Mouse (Mus musculus) retina, postnatal 7 days (tissue): ENCODE data around the gene Abhd16b.
"Not testable (repeated sequence)": the region's sequence is repeated elsewhere in the genome, so short reads cannot be mapped to it uniquely, and the experiment has no call there.

Experiments used
- DNase-seq: peaks from one replicate; pipeline ENCODE4 v3.0.0-alpha.2; 2012; ENCODE audit warnings: low read depth, low spot score

Abhd16b gene

DNA sequence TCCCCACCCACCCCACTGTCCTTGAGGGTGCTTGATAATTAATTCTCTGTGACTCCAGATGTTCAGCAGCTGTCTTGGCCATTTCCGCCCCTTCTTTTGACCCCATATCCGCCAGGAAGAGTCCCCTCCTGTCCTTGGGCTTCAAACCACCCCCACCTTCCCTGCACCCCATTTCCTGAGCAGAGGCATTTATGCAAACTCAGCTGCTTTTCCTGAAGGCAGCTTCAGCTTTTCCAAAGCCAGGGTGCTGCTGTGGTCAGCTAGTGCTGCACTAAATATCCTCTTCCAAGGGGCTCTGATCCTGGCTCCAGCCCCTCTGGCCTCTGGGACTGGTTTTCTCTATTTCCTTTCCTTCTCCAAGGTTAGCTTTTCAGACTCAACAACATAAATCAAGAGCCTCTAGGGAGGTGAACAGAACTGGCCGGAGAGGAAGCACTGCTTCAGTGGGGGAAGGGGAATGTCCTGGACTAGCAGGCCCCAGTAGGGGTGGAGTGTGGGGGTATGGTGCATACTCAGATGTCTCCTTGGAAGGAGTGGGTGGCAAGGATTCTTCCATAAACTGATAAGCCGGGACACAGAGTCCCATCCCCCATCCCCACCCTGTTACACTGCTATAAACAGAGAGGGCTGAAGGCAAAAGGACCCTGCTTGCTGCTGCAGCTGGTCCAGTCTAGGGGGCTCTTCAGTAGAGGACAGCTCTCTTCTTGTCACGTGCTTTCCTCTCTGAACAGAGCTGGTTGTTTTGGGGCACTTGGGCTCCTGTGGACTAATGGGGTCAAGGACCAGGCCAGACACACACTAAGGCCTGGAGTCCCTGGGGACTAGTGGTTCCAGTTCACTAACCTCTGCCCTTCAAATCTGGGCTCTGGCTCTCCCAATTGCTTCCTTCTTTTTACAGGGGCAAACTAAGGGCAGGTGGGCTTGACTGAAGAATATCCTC lies 5.4 kb upstream of the Abhd16b start:
- DNase-seq = no peak

DNA sequence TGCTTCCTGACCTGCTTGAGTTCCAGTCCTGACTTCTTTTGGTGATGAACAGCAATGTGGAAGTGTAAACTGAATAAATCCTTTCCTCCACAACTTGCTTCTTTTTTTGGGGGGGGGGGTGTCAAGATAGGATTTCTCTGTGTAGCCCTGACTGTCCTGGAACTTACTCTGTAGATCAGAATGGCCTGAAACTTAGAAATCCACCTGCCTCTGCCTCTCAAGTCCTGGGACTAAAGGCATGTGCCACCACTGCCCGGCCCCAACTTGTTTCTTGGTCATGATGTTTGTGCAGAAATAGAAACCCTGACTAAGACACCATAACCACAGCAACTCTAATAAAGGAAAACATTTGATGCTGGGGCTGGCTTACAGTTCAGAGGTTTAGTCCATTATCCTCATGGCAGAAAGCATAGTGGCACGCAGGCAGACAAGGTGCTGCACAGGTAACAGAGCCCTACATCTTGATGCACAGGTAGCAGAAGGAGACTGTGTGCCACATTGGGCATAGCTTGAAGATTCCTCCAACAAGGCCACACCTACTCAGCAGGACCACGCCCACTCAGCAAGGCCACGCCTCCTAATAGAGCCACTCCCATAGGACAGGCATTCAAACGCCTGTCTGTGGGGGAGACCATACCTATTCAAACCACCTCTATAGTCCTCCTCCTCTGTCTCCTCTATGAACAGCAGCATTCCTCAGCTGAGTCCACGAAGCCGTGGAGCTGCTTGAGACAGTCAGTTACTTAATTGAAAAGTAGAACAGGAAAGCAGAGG lies 1.4 kb upstream of the Abhd16b start:
- no peak for DNase-seq

DNA sequence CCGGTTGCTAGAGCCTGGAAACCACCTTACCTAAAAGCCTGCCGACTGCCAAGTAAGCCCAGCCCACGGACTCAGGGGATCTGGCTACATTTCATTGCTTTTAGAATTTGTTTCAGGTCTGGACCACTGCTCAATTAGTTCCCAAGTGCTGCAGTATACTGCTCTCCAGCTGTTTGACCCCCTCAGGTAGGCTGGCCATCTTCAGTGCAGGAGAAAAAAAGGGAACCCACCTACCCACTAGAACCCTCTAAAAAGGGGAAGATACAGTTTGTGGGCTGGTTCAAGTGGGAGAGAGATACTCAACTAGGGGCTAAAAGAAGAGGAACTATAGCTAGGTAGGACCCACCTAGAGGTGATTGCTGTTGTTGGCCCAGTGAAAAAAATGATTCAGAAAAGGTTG lies 800 bp upstream of the Abhd16b start:
- DNase-seq = no peak

DNA sequence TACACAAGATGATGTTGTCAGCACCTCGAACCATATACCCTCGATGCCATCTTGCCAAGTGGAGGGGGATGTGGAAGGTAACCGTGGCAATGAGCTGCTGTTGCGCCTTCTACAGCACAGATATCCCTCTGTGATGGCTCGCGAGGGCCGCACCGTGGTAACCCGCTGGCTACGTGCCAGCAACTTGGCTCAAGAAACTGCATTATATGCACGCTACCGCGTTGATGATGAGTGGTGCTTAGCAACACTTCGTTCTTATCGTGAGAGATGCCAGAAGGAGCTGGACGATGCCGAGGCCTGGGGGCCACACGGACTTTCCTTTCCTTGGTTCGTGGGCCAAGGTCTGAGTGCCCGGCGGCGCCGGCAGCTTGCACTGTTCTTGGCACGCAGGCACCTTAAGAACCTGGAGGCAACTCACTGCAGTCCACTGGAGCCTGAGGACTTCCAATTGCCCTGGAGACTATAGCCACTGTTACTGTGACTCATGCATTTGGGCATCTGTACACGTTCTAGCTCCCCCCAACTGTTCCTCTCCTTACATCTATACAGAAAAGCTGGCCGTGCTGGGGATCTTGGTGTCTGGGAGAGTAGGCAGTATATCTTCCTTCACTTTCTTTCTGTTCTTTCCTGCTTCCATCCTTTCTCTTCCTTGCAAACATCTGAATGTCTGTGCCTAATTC lies 1.4 kb downstream of the Abhd16b start:
- DNase-seq = no peak

GRCm38 (mm10) chr2:181495845-181496244 lies 2.8 kb downstream of the Abhd16b start:
- DNase-seq = not testable (repeated sequence)

DNA sequence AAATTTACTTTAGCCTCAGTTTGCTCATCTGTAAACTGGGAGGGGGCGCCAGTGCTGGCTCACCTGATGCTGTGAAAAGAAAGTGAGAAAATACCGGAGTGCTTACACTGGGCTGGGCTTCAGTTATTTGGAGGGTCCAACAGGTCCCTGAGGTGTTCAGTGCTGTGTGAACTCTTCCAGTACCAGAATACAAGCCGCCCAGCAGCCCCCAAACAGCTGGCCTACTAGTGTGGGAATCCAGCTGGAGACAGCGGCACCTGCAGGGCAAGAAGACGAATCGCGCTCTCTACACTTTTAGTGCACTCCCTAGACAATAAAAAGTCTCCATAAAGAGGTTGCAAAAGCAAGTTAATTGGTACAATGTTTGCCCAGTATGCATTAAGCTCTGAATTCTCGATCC lies 3.3 kb downstream of the Abhd16b start:
- DNase-seq = no peak

DNA sequence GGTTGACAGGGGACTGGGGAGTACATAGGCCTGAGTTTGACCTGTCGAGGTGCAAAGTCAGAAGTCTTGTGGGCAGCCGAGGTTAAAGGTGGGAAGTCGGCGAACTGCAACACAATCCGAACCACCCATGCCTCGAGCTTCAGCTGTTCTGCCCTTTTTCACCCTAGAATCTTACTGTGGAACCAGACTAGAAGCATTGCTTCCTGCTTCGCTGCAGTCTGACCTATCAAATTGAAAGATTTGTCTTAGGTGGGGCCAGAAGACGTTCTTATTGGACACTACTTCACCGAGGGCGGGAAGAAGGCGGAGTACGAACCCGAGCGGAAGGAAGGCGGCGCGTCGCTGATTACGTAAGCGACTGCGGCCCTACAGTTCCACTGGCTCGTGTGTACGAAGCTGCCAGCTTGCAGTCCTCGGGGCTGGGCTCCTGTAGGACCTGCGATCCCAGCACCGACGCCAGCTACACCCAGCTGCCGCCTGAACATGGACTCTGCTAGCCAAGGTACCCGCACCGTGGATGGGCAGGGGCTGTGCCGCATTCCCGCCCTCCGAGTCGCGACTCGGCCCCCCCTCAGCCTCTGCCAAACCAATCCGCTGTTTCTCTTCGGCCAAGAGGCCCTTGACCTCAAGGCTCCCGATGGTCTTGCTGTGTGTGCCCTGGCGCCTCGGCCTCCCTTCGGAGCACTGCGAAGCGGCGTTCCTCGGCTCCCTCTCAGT lies 4.0 kb downstream of the Abhd16b start, which contains the start of gene Tpd52l2:
Gene Tpd52l2 (plus strand): TSS at position 312 of the 717 bp plus-strand sequence.
- DNase-seq = peak; percentile 88

DNA sequence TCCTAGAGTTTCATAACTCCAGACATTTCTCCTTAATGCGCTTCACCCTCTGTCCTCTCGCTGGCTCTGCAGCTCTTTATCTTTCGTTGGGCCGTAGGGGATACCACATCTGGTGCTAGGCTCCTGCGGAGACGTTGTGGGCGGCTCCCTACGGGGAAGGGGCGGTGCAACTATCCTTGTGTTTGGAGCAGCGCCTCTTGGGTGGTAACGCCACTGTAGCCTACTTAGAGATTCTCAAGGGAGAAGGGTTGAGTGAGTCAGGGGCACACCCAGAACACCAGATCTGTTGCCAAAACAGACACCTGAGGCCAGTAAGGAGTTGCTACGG lies 4.5 kb downstream of the Abhd16b start:
- DNase-seq = no peak

DNA sequence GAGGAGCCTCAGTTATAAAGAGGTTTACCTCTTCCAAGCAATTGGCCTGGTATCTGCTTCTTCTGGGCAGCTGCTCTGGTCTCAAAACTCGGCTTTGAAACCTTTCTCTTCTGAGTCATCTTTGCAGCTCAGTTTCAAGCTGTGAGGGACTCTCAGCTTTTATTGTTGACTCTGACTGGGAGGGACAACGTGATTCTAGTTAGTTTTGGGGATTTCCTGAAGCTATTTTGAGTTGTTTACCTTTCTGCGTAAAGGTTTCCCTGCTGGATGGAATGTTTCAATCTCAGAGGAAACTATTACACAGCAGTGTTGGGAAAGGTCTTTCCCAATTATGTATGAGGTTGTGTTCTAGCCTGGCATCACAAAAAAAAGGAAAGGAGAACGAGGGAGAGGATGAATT lies 5.6 kb downstream of the Abhd16b start:
- DNase-seq = no peak

GRCm38 (mm10) chr2:181509191-181509590 lies 16.2 kb downstream of the Abhd16b start:
- no peak for DNase-seq

DNA sequence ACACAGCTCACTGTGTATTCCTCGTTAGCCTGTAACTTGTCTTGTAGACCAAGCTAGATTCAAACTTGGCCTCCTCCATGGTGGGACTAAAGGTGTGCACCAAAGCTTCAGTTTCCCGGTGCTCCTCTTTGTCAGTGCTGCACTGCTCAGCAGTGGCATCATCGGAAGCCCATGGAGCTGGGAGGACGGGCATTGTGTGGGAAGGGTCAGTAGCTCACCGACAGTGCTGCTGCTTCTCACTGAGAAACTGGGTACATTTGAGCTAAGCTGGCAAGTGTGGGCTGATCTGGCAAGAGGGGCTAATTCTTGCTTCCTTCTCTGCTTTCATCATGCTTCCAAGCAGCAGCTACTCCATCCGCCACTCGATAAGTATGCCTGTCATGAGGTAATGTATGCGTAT lies 18.2 kb downstream of the Abhd16b start:
- DNase-seq = no peak

DNA sequence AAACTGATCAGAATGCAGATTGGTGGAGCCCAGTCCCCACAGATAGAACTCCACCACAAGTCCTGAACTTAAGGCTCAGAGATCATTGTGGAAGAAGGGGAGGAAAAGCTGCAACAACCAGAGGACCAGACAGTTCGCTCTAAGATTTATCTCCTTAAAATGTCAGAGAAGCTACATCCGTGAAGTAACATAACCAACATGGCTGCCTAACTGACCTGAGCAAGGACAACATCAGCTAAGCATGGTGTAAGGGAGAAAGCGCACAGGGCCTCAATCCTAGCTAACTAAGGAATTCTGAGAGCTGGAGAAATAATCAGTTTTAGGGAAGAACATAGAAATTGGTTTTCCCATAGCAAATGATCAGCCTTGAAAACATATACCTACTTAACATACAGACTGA lies 26.2 kb downstream of the Abhd16b start:
- no peak for DNase-seq

GRCm38 (mm10) chr2:181520118-181520935 lies 27.3 kb downstream of the Abhd16b start, which contains the start of gene Dnajc5:
Dnajc5 (plus strand) TSS chr2:181520485.
- DNase-seq = peak; percentile 95

DNA sequence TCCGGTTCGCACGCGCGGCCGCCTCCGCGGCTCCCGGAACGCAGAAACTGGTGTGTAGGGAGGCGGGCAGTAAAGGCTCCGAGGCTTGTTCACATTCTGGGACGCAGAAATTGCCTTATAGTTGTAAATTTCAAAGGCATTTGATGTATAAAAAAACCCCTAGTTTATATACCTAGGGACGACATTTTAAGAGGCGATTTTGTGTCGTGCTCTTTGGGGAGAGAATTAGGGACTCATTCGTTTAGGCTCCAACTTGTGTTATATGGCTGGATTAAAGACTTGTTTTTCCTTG lies 27.9 kb downstream of the Abhd16b start:
- no peak for DNase-seq

DNA sequence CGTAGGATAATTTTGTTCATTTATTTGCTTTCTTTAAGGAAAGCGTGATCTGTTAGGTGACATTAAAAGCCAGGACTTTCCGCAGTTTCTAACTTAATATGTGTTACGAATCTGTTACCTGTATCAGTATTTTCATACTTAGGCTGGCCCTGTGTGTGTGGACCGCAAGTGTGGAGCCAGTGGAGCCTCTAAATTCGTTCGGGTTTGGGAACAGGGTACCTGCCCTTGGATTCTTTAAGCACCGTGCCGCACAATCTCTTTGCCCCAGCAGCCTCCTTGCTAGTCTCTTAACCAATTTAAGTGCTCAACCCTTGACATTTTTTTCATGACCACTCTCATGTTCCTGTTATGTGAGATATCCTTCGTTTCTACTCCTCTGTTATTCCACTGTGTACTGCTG lies 28.5 kb downstream of the Abhd16b start:
- no peak for DNase-seq

GRCm38 (mm10) chr2:181522811-181523210 lies 29.8 kb downstream of the Abhd16b start:
- no peak for DNase-seq

- DNase-seq = no peak
Measured at GRCm38 (mm10) chr2:181525526-181525925, 32.5 kb downstream of the Abhd16b start.

DNA sequence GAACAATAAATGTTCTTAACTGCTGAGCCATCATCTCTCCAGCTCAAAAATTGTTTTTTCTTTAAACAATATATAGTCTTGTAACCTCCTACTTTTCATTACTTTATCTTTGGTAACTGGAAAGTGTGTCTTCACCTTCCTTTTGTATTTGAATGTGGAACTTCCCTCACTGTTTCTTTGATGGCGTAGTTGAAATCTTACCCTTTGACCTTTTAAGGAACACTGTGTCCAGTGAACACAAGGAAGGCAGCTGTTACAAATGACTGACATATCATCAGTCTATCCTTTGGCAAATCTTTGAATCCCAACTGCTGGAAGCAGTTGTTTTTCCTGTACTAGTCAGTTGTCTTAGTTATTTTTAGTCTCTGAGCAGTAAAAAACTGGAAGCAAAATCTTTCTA lies 36.1 kb downstream of the Abhd16b start:
- no peak for DNase-seq

DNA sequence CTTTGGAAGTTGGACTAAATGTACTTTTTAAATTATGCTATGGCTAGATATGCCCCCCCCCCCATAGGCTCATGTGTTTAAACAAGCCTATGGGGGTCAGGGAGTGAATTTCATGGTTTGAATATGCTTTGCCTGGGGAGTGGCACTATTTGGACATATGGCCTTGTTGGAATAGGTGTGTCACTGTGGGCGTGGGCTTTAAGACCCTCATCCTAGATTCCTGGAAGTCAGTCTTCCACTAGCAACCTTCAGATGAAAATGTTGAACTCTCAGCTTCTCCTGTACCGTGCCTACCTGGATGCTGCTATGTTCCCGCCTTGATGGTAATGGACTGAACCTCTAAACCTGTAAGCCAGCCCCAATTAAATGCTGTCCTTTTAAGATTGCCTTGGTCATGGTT lies 39.6 kb downstream of the Abhd16b start:
- DNase-seq = no peak

GRCm38 (mm10) chr2:181536410-181536809 lies 43.4 kb downstream of the Abhd16b start:
- no peak for DNase-seq
